Mouse (Mus musculus): ENCODE results near the gene Gm2696. TPM values are rescaled to one million over a fixed set of nuclear protein-coding genes. Genes with fewer than 3 reads are reported as not detected.
A peak's percentile ranks its signal among the peaks of the same experiment; 100 is the strongest.

The Gm2696 gene
- polyA plus RNA-seq, 1 experiment from 2014 or later = not detected

DNA sequence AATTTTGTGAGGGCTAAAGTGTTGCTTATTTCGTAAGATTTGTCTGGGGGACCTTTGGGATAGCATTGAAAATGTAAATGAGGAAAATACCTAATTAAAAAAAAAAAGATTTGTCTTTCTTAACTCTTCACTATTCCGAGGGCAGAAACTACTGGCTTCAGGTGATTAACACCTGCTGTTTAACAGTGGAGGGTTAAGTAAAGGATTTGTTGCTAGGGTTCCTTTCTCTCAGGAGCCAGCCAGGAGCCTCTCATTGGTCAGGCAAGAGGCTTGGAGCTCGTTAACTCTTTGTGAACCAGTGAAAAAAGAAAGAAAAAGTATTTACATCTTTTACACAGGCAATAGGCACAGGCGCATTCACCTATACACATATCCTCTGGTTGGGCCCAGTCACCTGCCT lies 4.7 kb downstream of the Gm2696 start:
- 36% methylated on average over 4 of the region's 4 CpGs for WGBS
- Histone ChIP-seq H3K4me1 (ENCODE audit: control insufficient read depth, insufficient read depth, low read length) (no peaks in the 10 kb centered on the region), H3K27me3 (replicated peaks; ENCODE audit: control insufficient read depth, insufficient read depth, low read length) (no peaks in the 10 kb centered on the region), H3K9me3 (ENCODE audit: control insufficient read depth, low read length) (0 out of 2 replicates have a peak, but pooled peaks cover 4% of the 10 kb centered on the region), H3K4me3 (ENCODE audit: low read depth, low read length) (no peak overlapping the region), H3K9ac (ENCODE audit: low read depth, low read length) (no peak overlapping the region), H3K36me3 (ENCODE audit: control insufficient read depth, insufficient read depth, low read length) (no peaks in the 10 kb centered on the region), H3K4me2 (ENCODE audit: low read depth, low read length) (no peak overlapping the region), H3K27ac (replicated peaks; ENCODE audit: low read depth, low read length) (no peak overlapping the region)
- ATAC-seq (ENCODE audit: low read depth) = no peak
- DNase-seq (ENCODE audit: low spot score) = no peak

DNA sequence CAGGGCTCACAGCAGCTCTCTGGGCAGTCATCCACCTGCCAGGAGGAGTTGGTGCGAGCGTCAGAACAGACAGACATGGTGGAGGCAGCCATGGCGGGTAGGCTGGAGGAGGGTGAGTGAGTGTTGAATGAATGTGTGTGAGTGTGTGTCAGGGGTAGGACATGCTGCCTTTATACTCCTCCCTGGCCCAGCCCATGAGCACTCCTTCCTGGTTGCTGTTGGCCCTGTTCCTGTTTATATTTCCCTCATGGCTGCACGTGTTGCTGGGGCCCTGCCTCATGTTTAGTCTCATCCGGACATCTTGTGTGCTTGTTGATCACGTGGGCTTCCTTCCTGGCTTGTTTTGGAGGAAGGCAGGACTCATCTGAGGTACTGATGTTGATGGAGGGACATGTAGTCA lies 12.5 kb downstream of the Gm2696 start, which contains the start of gene Krtap10-4:
Gene Krtap10-4, minus strand, starts transcription at position 145 of the 400 bp plus-strand sequence.
- H3K4me1 ChIP-seq (ENCODE audit: control insufficient read depth, insufficient read depth, low read length) = no peaks in the 10 kb centered on the region
- H3K27me3 ChIP-seq (replicated peaks; ENCODE audit: control insufficient read depth, insufficient read depth, low read length) = no peaks in the 10 kb centered on the region
- H3K4me3 ChIP-seq (ENCODE audit: low read depth, low read length) = no peak within 1 kb of the TSS
- no peaks in the 10 kb centered on the region for H3K36me3 ChIP-seq (ENCODE audit: control insufficient read depth, insufficient read depth, low read length)
- H3K9ac ChIP-seq (ENCODE audit: low read depth, low read length) = no peak within 1 kb of the TSS
- H3K27ac ChIP-seq (replicated peaks; ENCODE audit: low read depth, low read length) = no peak within 1 kb of the TSS
- WGBS = 49% methylated on average over 3 of the region's 6 CpGs
- H3K4me2 ChIP-seq (ENCODE audit: low read depth, low read length) = no peak within 1 kb of the TSS
- H3K9me3 ChIP-seq (ENCODE audit: control insufficient read depth, low read length) = 0 out of 2 replicates have a peak, but pooled peaks cover 4% of the 10 kb centered on the region
- ATAC-seq (ENCODE audit: low read depth) = no peak
- no peak for DNase-seq (ENCODE audit: low spot score)

DNA sequence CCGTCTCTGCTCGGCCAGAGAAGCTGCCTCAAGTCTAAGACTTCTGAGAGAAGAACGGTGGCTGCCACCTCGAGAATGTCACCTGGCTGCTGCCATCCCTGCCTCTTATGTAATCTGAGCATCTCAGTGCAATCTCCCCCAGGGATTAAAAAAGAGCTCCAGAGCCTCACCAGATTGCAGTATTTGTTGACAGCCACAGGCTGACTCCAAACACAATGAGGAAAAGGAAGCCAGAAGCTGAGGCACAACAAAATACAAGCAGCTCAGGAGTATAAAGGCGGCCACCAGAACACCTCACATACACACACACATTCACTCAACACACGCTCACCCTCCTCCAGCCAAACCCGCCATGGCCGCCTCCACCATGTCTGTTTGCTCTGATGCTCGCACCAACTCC lies 21.2 kb downstream of the Gm2696 start, which contains the start of gene Krtap10-10:
Gene Krtap10-10, plus strand, starts transcription at position 301 of the 400 bp plus-strand sequence.
- no peaks in the 10 kb centered on the region for H3K4me1 ChIP-seq (ENCODE audit: control insufficient read depth, insufficient read depth, low read length)
- 46% methylated on average over 8 of the region's 9 CpGs for WGBS

GRCm38 (mm10) chr10:77839006-77839405 lies 24.5 kb downstream of the Gm2696 start:
- Histone ChIP-seq H3K4me3 (ENCODE audit: low read depth, low read length) (no peak overlapping the region), H3K9ac (ENCODE audit: low read depth, low read length) (no peak overlapping the region), H3K27me3 (replicated peaks; ENCODE audit: control insufficient read depth, insufficient read depth, low read length) (no peaks in the 10 kb centered on the region), H3K27ac (replicated peaks; ENCODE audit: low read depth, low read length) (no peak overlapping the region), H3K9me3 (ENCODE audit: control insufficient read depth, low read length) (peaks cover 18% of the 10 kb centered on the region; the same call in 1 of the 2 replicates), H3K4me2 (ENCODE audit: low read depth, low read length) (no peak overlapping the region), H3K36me3 (ENCODE audit: control insufficient read depth, insufficient read depth, low read length) (no peaks in the 10 kb centered on the region), H3K4me1 (ENCODE audit: control insufficient read depth, insufficient read depth, low read length) (no peaks in the 10 kb centered on the region)
- 70% methylated on average over 6 of the region's 6 CpGs for WGBS
- DNase-seq (ENCODE audit: low spot score) (no peak), ATAC-seq (ENCODE audit: low read depth) (no peak)

More for the DNA sequence above, 21.2 kb downstream of the Gm2696 start, which contains the start of gene Krtap10-10:
- no peaks in the 10 kb centered on the region for H3K27me3 ChIP-seq (replicated peaks; ENCODE audit: control insufficient read depth, insufficient read depth, low read length)
- no peaks in the 10 kb centered on the region for H3K9me3 ChIP-seq (ENCODE audit: control insufficient read depth, low read length)
- no peak within 1 kb of the TSS for H3K27ac ChIP-seq (replicated peaks; ENCODE audit: low read depth, low read length)
- no peaks in the 10 kb centered on the region for H3K36me3 ChIP-seq (ENCODE audit: control insufficient read depth, insufficient read depth, low read length)
- peak; percentile 6 for DNase-seq (ENCODE audit: low spot score)
- H3K4me3 ChIP-seq (ENCODE audit: low read depth, low read length) = no peak within 1 kb of the TSS
- ATAC-seq (ENCODE audit: low read depth) = no peak
- no peak within 1 kb of the TSS for H3K4me2 ChIP-seq (ENCODE audit: low read depth, low read length)
- no peak within 1 kb of the TSS for H3K9ac ChIP-seq (ENCODE audit: low read depth, low read length)

DNA sequence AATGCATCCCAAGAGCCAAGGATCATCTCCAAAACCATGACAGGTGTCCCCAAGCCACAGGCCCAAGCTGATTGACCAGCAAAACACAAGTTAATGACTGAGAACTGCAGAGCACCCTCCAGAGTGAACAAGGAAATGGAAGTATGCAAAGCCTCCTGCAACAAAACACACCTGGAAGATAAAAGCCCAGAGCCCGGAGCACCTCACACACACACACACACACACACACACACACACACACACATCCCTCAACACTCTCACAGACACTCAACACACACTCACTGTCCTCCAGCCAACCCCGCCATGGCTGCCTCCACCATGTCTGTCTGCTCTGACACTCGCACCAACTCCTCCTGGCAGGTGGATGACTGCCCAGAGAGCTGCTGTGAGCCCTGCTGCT lies 32.0 kb downstream of the Gm2696 start, which contains the start of gene Gm36176:
Gene Gm36176, plus strand, starts transcription at position 301 of the 400 bp plus-strand sequence.
- H3K9me3 ChIP-seq (ENCODE audit: control insufficient read depth, low read length) = peaks cover 17% of the 10 kb centered on the region; the same call in 1 of the 2 replicates
- WGBS = 71% methylated on average over 2 of the region's 3 CpGs
- ATAC-seq (ENCODE audit: low read depth) (no peak), DNase-seq (ENCODE audit: low spot score) (no peak)
- no peaks in the 10 kb centered on the region for H3K27me3 ChIP-seq (replicated peaks; ENCODE audit: control insufficient read depth, insufficient read depth, low read length)
- H3K36me3 ChIP-seq (ENCODE audit: control insufficient read depth, insufficient read depth, low read length) = no peaks in the 10 kb centered on the region
- no peak within 1 kb of the TSS for H3K9ac ChIP-seq (ENCODE audit: low read depth, low read length)
- no peak within 1 kb of the TSS for H3K4me2 ChIP-seq (ENCODE audit: low read depth, low read length)
- no peak within 1 kb of the TSS for H3K4me3 ChIP-seq (ENCODE audit: low read depth, low read length)
- no peak within 1 kb of the TSS for H3K27ac ChIP-seq (replicated peaks; ENCODE audit: low read depth, low read length)
- H3K4me1 ChIP-seq (ENCODE audit: control insufficient read depth, insufficient read depth, low read length) = no peaks in the 10 kb centered on the region

DNA sequence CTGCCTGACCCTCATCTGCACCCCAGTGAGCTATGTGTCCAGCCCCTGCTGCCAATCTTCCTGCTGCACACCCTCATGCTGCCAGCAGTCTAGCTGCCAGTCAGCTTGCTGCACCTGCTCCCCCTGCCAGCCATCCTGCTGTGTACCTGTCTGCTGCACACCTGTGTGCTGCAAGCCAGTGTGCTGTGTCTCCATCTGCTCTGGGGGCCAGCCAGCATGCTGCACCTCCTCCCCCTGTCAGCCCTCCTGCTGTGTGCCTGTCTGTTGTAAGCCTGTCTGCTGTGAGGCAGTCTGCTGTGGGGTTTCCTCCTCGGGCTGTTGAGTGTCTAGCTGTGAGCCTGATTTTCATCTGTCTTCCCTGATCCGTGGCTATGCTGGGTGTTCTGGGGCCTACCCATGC lies 32.5 kb downstream of the Gm2696 start:
- H3K4me1 ChIP-seq (ENCODE audit: control insufficient read depth, insufficient read depth, low read length) = no peaks in the 10 kb centered on the region
- H3K4me3 ChIP-seq (ENCODE audit: low read depth, low read length) = no peak overlapping the region
- DNase-seq (ENCODE audit: low spot score) = no peak
- no peak overlapping the region for H3K9ac ChIP-seq (ENCODE audit: low read depth, low read length)
- H3K27ac ChIP-seq (replicated peaks; ENCODE audit: low read depth, low read length) = no peak overlapping the region
- no peaks in the 10 kb centered on the region for H3K36me3 ChIP-seq (ENCODE audit: control insufficient read depth, insufficient read depth, low read length)
- no peaks in the 10 kb centered on the region for H3K27me3 ChIP-seq (replicated peaks; ENCODE audit: control insufficient read depth, insufficient read depth, low read length)
- H3K9me3 ChIP-seq (ENCODE audit: control insufficient read depth, low read length) = peaks cover 17% of the 10 kb centered on the region; the same call in 1 of the 2 replicates
- H3K4me2 ChIP-seq (ENCODE audit: low read depth, low read length) = no peak overlapping the region
- ATAC-seq (ENCODE audit: low read depth) = no peak
- 4% methylated on average over 2 of the region's 2 CpGs for WGBS

GRCm38 (mm10) chr10:77847538-77847937 lies 33.1 kb downstream of the Gm2696 start:
- Histone ChIP-seq H3K27me3 (replicated peaks; ENCODE audit: control insufficient read depth, insufficient read depth, low read length) (no peaks in the 10 kb centered on the region), H3K27ac (replicated peaks; ENCODE audit: low read depth, low read length) (no peak overlapping the region), H3K4me1 (ENCODE audit: control insufficient read depth, insufficient read depth, low read length) (no peaks in the 10 kb centered on the region), H3K4me3 (ENCODE audit: low read depth, low read length) (no peak overlapping the region), H3K9me3 (ENCODE audit: control insufficient read depth, low read length) (peaks cover 17% of the 10 kb centered on the region; the same call in 1 of the 2 replicates), H3K9ac (ENCODE audit: low read depth, low read length) (no peak overlapping the region), H3K4me2 (ENCODE audit: low read depth, low read length) (no peak overlapping the region), H3K36me3 (ENCODE audit: control insufficient read depth, insufficient read depth, low read length) (no peaks in the 10 kb centered on the region)
- ATAC-seq (ENCODE audit: low read depth) (no peak; the same call in 1 of the 2 replicates), DNase-seq (ENCODE audit: low spot score) (no peak)
- 80% methylated on average over 2 of the region's 2 CpGs for WGBS

DNA sequence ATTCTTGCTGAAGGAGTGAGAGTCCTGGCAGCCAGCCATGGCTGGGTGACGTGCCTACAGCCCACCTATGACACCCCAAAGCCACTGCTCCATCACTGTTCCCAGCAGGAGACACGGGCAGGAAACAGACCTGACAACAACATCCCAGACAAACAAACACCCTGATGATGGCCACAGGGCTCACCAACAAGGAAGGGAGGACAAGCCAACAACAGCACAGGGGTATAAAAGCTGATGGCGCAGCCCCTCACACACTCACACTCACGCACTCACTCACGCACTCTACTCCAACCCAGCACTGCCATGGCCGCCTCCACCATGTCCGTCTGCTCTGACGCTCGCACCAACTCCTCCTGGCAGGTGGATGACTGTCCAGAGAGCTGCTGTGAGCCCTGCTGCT lies 38.1 kb downstream of the Gm2696 start, which contains the start of gene Gm10318:
Gene Gm10318, plus strand, starts transcription at position 301 of the 400 bp plus-strand sequence.
- Histone ChIP-seq H3K4me3 (ENCODE audit: low read depth, low read length) (no peak within 1 kb of the TSS), H3K9me3 (ENCODE audit: control insufficient read depth, low read length) (no peaks in the 10 kb centered on the region), H3K4me1 (ENCODE audit: control insufficient read depth, insufficient read depth, low read length) (no peaks in the 10 kb centered on the region), H3K36me3 (ENCODE audit: control insufficient read depth, insufficient read depth, low read length) (no peaks in the 10 kb centered on the region), H3K4me2 (ENCODE audit: low read depth, low read length) (no peak within 1 kb of the TSS), H3K27me3 (replicated peaks; ENCODE audit: control insufficient read depth, insufficient read depth, low read length) (no peaks in the 10 kb centered on the region), H3K27ac (replicated peaks; ENCODE audit: low read depth, low read length) (no peak within 1 kb of the TSS), H3K9ac (ENCODE audit: low read depth, low read length) (no peak within 1 kb of the TSS)
- ATAC-seq (ENCODE audit: low read depth) (no peak), DNase-seq (ENCODE audit: low spot score) (no peak)
- WGBS = 65% methylated on average over 9 of the region's 9 CpGs

DNA sequence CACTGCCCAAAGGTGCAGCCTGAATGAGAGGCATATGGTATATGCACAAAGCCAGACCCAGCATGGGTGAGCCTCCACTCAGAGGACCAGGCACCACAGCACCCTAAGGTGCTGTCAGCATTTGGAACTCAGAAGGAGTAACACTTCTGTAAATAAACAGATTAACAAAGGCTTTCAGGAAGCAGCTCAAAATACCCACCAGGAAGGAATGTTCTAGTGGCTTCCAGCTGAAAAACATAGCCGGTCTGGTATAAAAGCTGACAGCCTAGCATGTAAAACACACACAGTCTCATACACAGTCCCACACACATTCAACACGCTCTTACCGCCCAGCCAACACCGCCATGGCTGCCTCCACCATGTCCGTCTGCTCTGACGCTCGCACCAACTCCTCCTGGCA lies 47.2 kb downstream of the Gm2696 start, which contains the start of gene Gm3285:
Gene Gm3285, plus strand, starts transcription at position 301 of the 400 bp plus-strand sequence.
- Histone ChIP-seq H3K27ac (replicated peaks; ENCODE audit: low read depth, low read length) (no peak within 1 kb of the TSS), H3K36me3 (ENCODE audit: control insufficient read depth, insufficient read depth, low read length) (no peaks in the 10 kb centered on the region), H3K4me2 (ENCODE audit: low read depth, low read length) (no peak within 1 kb of the TSS), H3K9me3 (ENCODE audit: control insufficient read depth, low read length) (no peaks in the 10 kb centered on the region), H3K27me3 (replicated peaks; ENCODE audit: control insufficient read depth, insufficient read depth, low read length) (no peaks in the 10 kb centered on the region), H3K9ac (ENCODE audit: low read depth, low read length) (no peak within 1 kb of the TSS), H3K4me3 (ENCODE audit: low read depth, low read length) (no peak within 1 kb of the TSS), H3K4me1 (ENCODE audit: control insufficient read depth, insufficient read depth, low read length) (no peaks in the 10 kb centered on the region)
- DNase-seq (ENCODE audit: low spot score) (no peak), ATAC-seq (ENCODE audit: low read depth) (no peak)
- 44% methylated on average over 7 of the region's 7 CpGs for WGBS
